Mouse (Mus musculus): Measurements from ENCODE around the gene Tmed10.

GRCm38 (mm10) chr12:85391148-85391547 is 16.5 kb upstream of the Tmed10 start:
- TF ChIP-seq MAX (IDR thresholded peaks at IDR 0.05; ENCODE audit: low read length), result no peak
- no peak for TF ChIP-seq CTCF (conservative IDR thresholded peaks at IDR 0.05 in 1 of 2, IDR thresholded peaks at IDR 0.05 in 1 of 2; ENCODE audit: low read depth in 2 of 2, low read length in 2 of 2)
- no peak for TF ChIP-seq PAX5 (IDR thresholded peaks at IDR 0.05; ENCODE audit: low read length)
- no peak for TF ChIP-seq POLR2A (IDR thresholded peaks at IDR 0.05; ENCODE audit: low read depth, low read length)
- no peak for TF ChIP-seq ZKSCAN1 (IDR thresholded peaks at IDR 0.05; ENCODE audit: borderline replicate concordance, low read depth, low read length)
- no peak for TF ChIP-seq RCOR1 (conservative IDR thresholded peaks at IDR 0.05; ENCODE audit: low read depth, low read length)
- no peak for TF ChIP-seq ZMIZ1 (IDR thresholded peaks at IDR 0.05; ENCODE audit: low read depth, low read length)
- no peak for TF ChIP-seq MAZ (IDR thresholded peaks at IDR 0.05; ENCODE audit: low read depth, low read length)
- no peak for TF ChIP-seq TBP (conservative IDR thresholded peaks at IDR 0.05; ENCODE audit: low read depth, low read length)
- no peak for TF ChIP-seq POLR2AphosphoS2 (IDR thresholded peaks at IDR 0.05; ENCODE audit: low read depth, low read length)
- no peak for TF ChIP-seq JUND (conservative IDR thresholded peaks at IDR 0.05; ENCODE audit: low read depth, low read length)
- TF ChIP-seq UBTF (IDR thresholded peaks at IDR 0.05; ENCODE audit: low read depth, low read length), result no peak

Data from CH12.LX (cell line).